Mouse (Mus musculus): ENCODE data around the gene Itgad. TPM values are rescaled to one million over a fixed set of nuclear protein-coding genes. Genes with fewer than 3 reads are reported as not detected.

The Itgad gene
- total and polyA plus RNA-seq, 3 experiments, result not detected

DNA sequence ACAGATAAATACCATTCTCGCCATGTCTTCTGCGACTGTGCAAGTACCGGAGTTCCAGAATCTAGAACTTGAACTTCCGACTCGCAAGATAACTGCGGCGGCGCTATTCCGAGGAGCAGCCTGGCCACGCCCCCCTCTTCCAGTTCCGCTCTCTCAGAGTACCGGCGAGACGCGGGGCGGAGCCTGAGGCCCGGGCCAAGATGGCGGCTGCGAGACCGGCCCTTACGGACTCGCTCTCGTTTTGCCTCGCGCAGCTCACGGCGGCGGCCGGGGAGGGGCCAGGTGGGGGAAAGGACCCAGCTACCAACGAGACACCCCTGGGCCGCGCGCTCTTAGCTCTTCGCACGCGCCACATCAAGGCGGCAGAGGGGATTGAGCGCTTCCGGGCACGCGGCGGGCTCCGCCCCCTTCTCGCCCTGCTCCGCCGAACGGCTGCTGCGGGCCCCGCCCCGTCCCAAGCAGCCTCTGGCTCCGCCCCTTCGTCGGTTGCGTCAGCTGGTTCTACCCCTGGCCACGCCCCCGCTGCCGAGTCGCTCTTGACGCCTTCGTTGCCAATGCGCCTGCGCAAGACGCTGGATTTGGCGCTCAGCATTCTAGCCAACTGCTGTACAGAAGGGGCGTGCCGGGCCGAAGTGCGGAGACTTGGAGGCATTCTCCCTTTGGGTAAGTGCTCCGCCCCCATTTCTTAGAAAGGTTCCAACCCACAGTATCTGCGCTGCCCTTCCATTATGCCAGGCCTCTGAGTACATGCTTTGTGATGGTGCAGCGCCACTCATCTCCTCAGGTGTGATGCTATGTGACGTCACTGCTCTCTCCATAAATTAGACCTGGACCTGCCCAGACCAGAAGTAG, 84.0 kb downstream of the Itgad start, which contains the start of gene 9130023H24Rik:
Gene 9130023H24Rik, minus strand, starts transcription at position 105 of the 852 bp plus-strand sequence.
- DNase-seq (ENCODE audit: low read depth, low spot score), result peak; percentile 99
- H3K27me3 ChIP-seq (ENCODE audit: control insufficient read depth in 1 of 2, insufficient read depth in 2 of 2, low read length in 2 of 2), result no peaks in the 10 kb centered on the region

DNA sequence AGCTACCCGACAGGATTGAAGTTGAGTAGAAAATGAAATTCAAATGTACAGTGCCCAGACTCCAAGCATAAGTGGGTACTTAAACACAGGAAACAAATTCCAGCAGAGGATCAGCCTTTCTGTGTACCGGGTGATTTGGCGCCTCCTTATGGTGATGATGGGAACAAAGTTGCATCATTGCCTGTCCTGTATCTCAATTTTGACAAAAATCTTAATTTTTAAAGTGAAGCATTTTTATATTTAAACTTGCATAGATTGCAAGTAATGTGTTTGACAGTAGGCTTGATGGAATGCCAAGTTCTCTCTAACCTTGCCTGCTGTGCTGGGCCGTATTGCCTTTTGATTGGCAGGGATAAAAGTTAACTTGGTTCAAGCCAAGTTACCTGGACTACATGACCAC, 84.8 kb downstream of the Itgad start:
- Histone ChIP-seq H3K4me3 (ENCODE audit: control insufficient read depth in 1 of 2, insufficient read depth in 1 of 2, low read depth in 2 of 2, low read length in 2 of 2) (peak overlapping the region; percentile 45 to 62), H3K4me1 (ENCODE audit: control insufficient read depth in 1 of 2, insufficient read depth in 2 of 2, low read length in 2 of 2) (peaks cover 0 to 11% of the 10 kb centered on the region in 2 experiments; a peak in 3 of 4 replicates), H3K27ac (ENCODE audit: control insufficient read depth, low read depth, low read length) (peak overlapping the region; percentile 71), H3K27me3 (ENCODE audit: control insufficient read depth in 1 of 2, insufficient read depth in 2 of 2, low read length in 2 of 2) (no peaks in the 10 kb centered on the region), H3K36me3 (ENCODE audit: control insufficient read depth in 1 of 2, insufficient read depth in 2 of 2, low read length in 2 of 2) (peaks cover 0 to 7% of the 10 kb centered on the region in 2 experiments; a peak in 2 of 4 replicates), H3K9ac (ENCODE audit: control insufficient read depth, low read depth, low read length, poor library complexity, severe bottlenecking) (peak overlapping the region; percentile 66), H3K79me2 (ENCODE audit: control insufficient read depth, insufficient read depth, low read length, poor library complexity) (peaks cover 6% of the 10 kb centered on the region), H3K9me3 (replicated peaks; ENCODE audit: insufficient read depth, low read length) (no peaks in the 10 kb centered on the region)
- peak; percentile 83 for DNase-seq (ENCODE audit: low read depth, low spot score)
- TF ChIP-seq POLR2AphosphoS2 (IDR thresholded peaks at IDR 0.05; ENCODE audit: low read length), result no peak
- peak; percentile 58 for TF ChIP-seq SMC3 (IDR thresholded peaks at IDR 0.05; ENCODE audit: low read depth, low read length)
- TF ChIP-seq RCOR1 (IDR thresholded peaks at IDR 0.05; ENCODE audit: low read depth, low read length), result no peak
- no peak for TF ChIP-seq ZC3H11A (IDR thresholded peaks at IDR 0.05; ENCODE audit: low read depth, low read length)
- TF ChIP-seq TBP (IDR thresholded peaks at IDR 0.05; ENCODE audit: low read depth, low read length), result 0 out of 2 replicates have a peak, but pooled peaks have one; percentile 15
- TF ChIP-seq HCFC1 (IDR thresholded peaks at IDR 0.05; ENCODE audit: low read depth, low read length), result no peak
- no peak for TF ChIP-seq SIN3A (IDR thresholded peaks at IDR 0.05; ENCODE audit: low read length)
- TF ChIP-seq ELF1 (IDR thresholded peaks at IDR 0.05; ENCODE audit: low read depth, low read length), result no peak
- no peak for TF ChIP-seq TCF12 (IDR thresholded peaks at IDR 0.05; ENCODE audit: low read depth, low read length)
- no peak for TF ChIP-seq MYC (IDR thresholded peaks at IDR 0.05; ENCODE audit: low read depth, low read length)
- TF ChIP-seq CTCF (IDR thresholded peaks at IDR 0.05 in 2 of 3, conservative IDR thresholded peaks at IDR 0.05 in 1 of 3; ENCODE audit: control insufficient read depth in 1 of 3, insufficient read depth in 1 of 3, low read depth in 2 of 3, low read length in 3 of 3, poor library complexity in 1 of 3, severe bottlenecking in 1 of 3), result peak; percentile 61 to 78 (median 71)
- no peak for TF ChIP-seq UBTF (IDR thresholded peaks at IDR 0.05; ENCODE audit: borderline replicate concordance, insufficient read depth, low read depth, low read length)
- TF ChIP-seq POLR2AphosphoS5 (IDR thresholded peaks at IDR 0.05; ENCODE audit: borderline replicate concordance, low read depth, low read length), result no peak
- TF ChIP-seq NRF1 (IDR thresholded peaks at IDR 0.05; ENCODE audit: insufficient read depth, low read depth, low read length, poor library complexity, severe bottlenecking), result no peak
- 0 out of 2 replicates have a peak, but pooled peaks have one; percentile 15 for TF ChIP-seq ETS1 (IDR thresholded peaks at IDR 0.05; ENCODE audit: low read depth, low read length)
- TF ChIP-seq RAD21 (IDR thresholded peaks at IDR 0.05; ENCODE audit: low read depth, low read length), result peak; percentile 47
- no peak for TF ChIP-seq GATA1 (IDR thresholded peaks at IDR 0.05; ENCODE audit: low read depth, low read length)

More for the DNA sequence above, 84.0 kb downstream of the Itgad start, which contains the start of gene 9130023H24Rik:
- H3K79me2 ChIP-seq (ENCODE audit: control insufficient read depth, insufficient read depth, low read length, poor library complexity), result peaks cover 6% of the 10 kb centered on the region
- peaks cover 0 to 11% of the 10 kb centered on the region in 2 experiments; a peak in 3 of 4 replicates for H3K4me1 ChIP-seq (ENCODE audit: control insufficient read depth in 1 of 2, insufficient read depth in 2 of 2, low read length in 2 of 2)
- TF ChIP-seq HCFC1 (IDR thresholded peaks at IDR 0.05; ENCODE audit: low read depth, low read length) (peak; percentile 75), MAZ (IDR thresholded peaks at IDR 0.05; ENCODE audit: low read depth, low read length) (peak; percentile 63; the same call in 1 of the 2 replicates), MEF2A (IDR thresholded peaks at IDR 0.05; ENCODE audit: extremely low read depth, insufficient replicate concordance, low read depth, low read length, poor library complexity, severe bottlenecking) (no peak), ZNF384 (IDR thresholded peaks at IDR 0.05; ENCODE audit: low read depth, low read length) (no peak), GATA1 (IDR thresholded peaks at IDR 0.05; ENCODE audit: low read depth, low read length) (peak; percentile 64; the same call in 1 of the 2 replicates), E2F4 (IDR thresholded peaks at IDR 0.05; ENCODE audit: borderline replicate concordance, low read depth, low read length) (peak; percentile 87), RAD21 (IDR thresholded peaks at IDR 0.05; ENCODE audit: low read depth, low read length) (no peak), POLR2A (IDR thresholded peaks at IDR 0.05; ENCODE audit: control insufficient read depth in 1 of 2, insufficient read depth in 1 of 2, low read depth in 1 of 2, low read length in 2 of 2, poor library complexity in 1 of 2) (peak; percentile 41 to 70; a peak in 2 of 4 replicates), TBP (IDR thresholded peaks at IDR 0.05; ENCODE audit: low read depth, low read length) (peak; percentile 66), MAX (IDR thresholded peaks at IDR 0.05; ENCODE audit: low read length) (peak; percentile 80; the same call in 1 of the 2 replicates), SMC3 (IDR thresholded peaks at IDR 0.05; ENCODE audit: low read depth, low read length) (no peak), NELFE (IDR thresholded peaks at IDR 0.05; ENCODE audit: low read depth, low read length) (peak; percentile 67), KAT2A (conservative IDR thresholded peaks at IDR 0.05; ENCODE audit: low read depth, low read length) (peak; percentile 66; the same call in 1 of the 2 replicates), NRF1 (IDR thresholded peaks at IDR 0.05; ENCODE audit: insufficient read depth, low read depth, low read length, poor library complexity, severe bottlenecking) (peak; percentile 100), TAL1 (IDR thresholded peaks at IDR 0.05; ENCODE audit: low read length) (no peak), MYB (IDR thresholded peaks at IDR 0.05; ENCODE audit: low read depth, low read length) (no peak), CTCF (IDR thresholded peaks at IDR 0.05 in 2 of 3, conservative IDR thresholded peaks at IDR 0.05 in 1 of 3; ENCODE audit: control insufficient read depth in 1 of 3, insufficient read depth in 1 of 3, low read depth in 2 of 3, low read length in 3 of 3, poor library complexity in 1 of 3, severe bottlenecking in 1 of 3) (peak in 2 of 3 experiments; percentile 12 to 28; a peak in 2 of 6 replicates), ZC3H11A (IDR thresholded peaks at IDR 0.05; ENCODE audit: low read depth, low read length) (no peak), TCF12 (IDR thresholded peaks at IDR 0.05; ENCODE audit: low read depth, low read length) (peak; percentile 69; the same call in 1 of the 2 replicates), ETS1 (IDR thresholded peaks at IDR 0.05; ENCODE audit: low read depth, low read length) (peak; percentile 52; the same call in 1 of the 2 replicates), POLR2AphosphoS2 (IDR thresholded peaks at IDR 0.05; ENCODE audit: low read length) (no peak), JUND (IDR thresholded peaks at IDR 0.05; ENCODE audit: low read depth, low read length) (no peak), ELF1 (IDR thresholded peaks at IDR 0.05; ENCODE audit: low read depth, low read length) (peak; percentile 80), MXI1 (IDR thresholded peaks at IDR 0.05; ENCODE audit: low read depth, low read length) (peak; percentile 70), USF1 (IDR thresholded peaks at IDR 0.05; ENCODE audit: low read depth, low read length) (peak; percentile 73), CHD2 (IDR thresholded peaks at IDR 0.05; ENCODE audit: low read length) (no peak), SIN3A (IDR thresholded peaks at IDR 0.05; ENCODE audit: low read length) (peak; percentile 74), USF2 (IDR thresholded peaks at IDR 0.05; ENCODE audit: borderline replicate concordance in 1 of 2, insufficient read depth in 1 of 2, low read depth in 1 of 2, low read length in 2 of 2) (no peak), ZMIZ1 (IDR thresholded peaks at IDR 0.05; ENCODE audit: low read depth, low read length) (peak; percentile 53)
- H3K4me3 ChIP-seq (ENCODE audit: control insufficient read depth in 1 of 2, insufficient read depth in 1 of 2, low read depth in 2 of 2, low read length in 2 of 2), result peak within 1 kb of the TSS; percentile 80 to 93
- peak within 1 kb of the TSS; percentile 99 for H3K27ac ChIP-seq (ENCODE audit: control insufficient read depth, low read depth, low read length)
- H3K9ac ChIP-seq (ENCODE audit: control insufficient read depth, low read depth, low read length, poor library complexity, severe bottlenecking), result peak within 1 kb of the TSS; percentile 94
- peaks cover 0 to 7% of the 10 kb centered on the region in 2 experiments; a peak in 2 of 4 replicates for H3K36me3 ChIP-seq (ENCODE audit: control insufficient read depth in 1 of 2, insufficient read depth in 2 of 2, low read length in 2 of 2)
- no peaks in the 10 kb centered on the region for H3K9me3 ChIP-seq (replicated peaks; ENCODE audit: insufficient read depth, low read length)

Measured in MEL (cell line).